Mouse (Mus musculus) neural tube, embryonic 12.5 days (tissue): ENCODE measurements around the gene Kcnc3. TPM values are rescaled to one million over a fixed set of nuclear protein-coding genes. Genes with fewer than 3 reads are reported as not detected.

Experiments
- ATAC-seq: fragments of 200-750 bp; cut with Nextera tagmentation; 2 replicates; pipeline ENCODE4 v1.8.0; 2017; ENCODE audit warnings: low read depth, mild to moderate bottlenecking, moderate TSS enrichment, moderate library complexity; ENCODE audit not compliant: low FRiP score
- H3K27ac ChIP-seq: fragments of 300-500 bp; sonication (generic); 2 replicates; pipeline ENCODE4 v1.5.1; 2016
- H3K27me3 ChIP-seq: fragments of 300-500 bp; sonication (generic); replicated peaks from 2 replicates; pipeline ENCODE4 v1.6.1; 2016; ENCODE audit warnings: mild to moderate bottlenecking
- H3K36me3 ChIP-seq: fragments of 300-500 bp; sonication (generic); 2 replicates; pipeline ENCODE4 v1.6.1; 2016; ENCODE audit warnings: mild to moderate bottlenecking
- H3K4me1 ChIP-seq: fragments of 300-500 bp; sonication (generic); 2 replicates; pipeline ENCODE4 v1.6.1; 2016
- H3K4me2 ChIP-seq: fragments of 300-500 bp; sonication (generic); replicated peaks from 2 replicates; pipeline ENCODE4 v1.6.1; 2016; ENCODE audit warnings: mild to moderate bottlenecking
- H3K4me3 ChIP-seq: fragments of 300-500 bp; sonication (generic); 2 replicates; pipeline ENCODE4 v1.5.1; 2016
- H3K9ac ChIP-seq: fragments of 300-500 bp; sonication (generic); 2 replicates; pipeline ENCODE4 v1.6.1; 2016; ENCODE audit warnings: mild to moderate bottlenecking
- H3K9me3 ChIP-seq: fragments of 300-500 bp; sonication (generic); 2 replicates; pipeline ENCODE4 v1.6.1; 2016; ENCODE audit warnings: mild to moderate bottlenecking
- WGBS: fragments of 180-500 bp; shearing (Covaris S2); methylation state at CpG from one replicate; pipeline ENCODE4 v1.1.7; 2016; 5-methylcytosine and 5-hydroxymethylcytosine counted together
- polyA plus RNA-seq: library from polyadenylated mRNA; unstranded; fragments of >200 nt; fragmentation: Nextera tagmentation; extraction: Ambion mirVana; gene quantifications from 2 replicates; pipeline ENCODE4 v1.2.1, GENCODE M21; 2016

Kcnc3 gene
- polyA plus RNA-seq, 1 experiment from 2014 or later: 2.6 TPM

DNA sequence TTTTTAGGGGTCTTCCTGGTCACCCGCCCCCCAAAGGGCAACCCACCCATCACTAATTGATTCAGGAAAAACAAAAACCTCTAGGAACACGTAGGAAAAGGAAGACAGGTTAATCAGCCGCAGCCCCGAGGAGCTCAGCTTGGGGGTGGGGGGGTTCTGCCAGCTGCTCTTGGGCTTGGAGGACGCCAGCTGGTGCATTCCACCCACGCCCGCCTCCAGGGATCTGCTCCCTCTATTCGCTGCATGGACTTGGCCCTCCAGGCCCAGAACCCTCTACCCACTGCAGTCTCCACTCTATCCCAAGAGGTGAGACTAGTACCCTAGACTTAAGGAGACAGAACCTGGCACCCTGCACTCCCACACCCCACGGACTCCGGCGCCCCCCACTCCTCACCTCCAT lies 12.0 kb downstream of the Kcnc3 start:
- Histone ChIP-seq H3K4me1 (peaks cover 31% of the 10 kb centered on the region), H3K27me3 (peaks cover 41% of the 10 kb centered on the region), H3K9ac (no peak overlapping the region), H3K27ac (no peak overlapping the region), H3K4me2 (peak overlapping the region; percentile 57), H3K9me3 (no peaks in the 10 kb centered on the region), H3K36me3 (no peaks in the 10 kb centered on the region), H3K4me3 (no peak overlapping the region)
- peak; percentile 46; the same call in 1 of the 2 replicates for ATAC-seq
- WGBS: 15% methylated on average over 11 of the region's 11 CpGs

DNA sequence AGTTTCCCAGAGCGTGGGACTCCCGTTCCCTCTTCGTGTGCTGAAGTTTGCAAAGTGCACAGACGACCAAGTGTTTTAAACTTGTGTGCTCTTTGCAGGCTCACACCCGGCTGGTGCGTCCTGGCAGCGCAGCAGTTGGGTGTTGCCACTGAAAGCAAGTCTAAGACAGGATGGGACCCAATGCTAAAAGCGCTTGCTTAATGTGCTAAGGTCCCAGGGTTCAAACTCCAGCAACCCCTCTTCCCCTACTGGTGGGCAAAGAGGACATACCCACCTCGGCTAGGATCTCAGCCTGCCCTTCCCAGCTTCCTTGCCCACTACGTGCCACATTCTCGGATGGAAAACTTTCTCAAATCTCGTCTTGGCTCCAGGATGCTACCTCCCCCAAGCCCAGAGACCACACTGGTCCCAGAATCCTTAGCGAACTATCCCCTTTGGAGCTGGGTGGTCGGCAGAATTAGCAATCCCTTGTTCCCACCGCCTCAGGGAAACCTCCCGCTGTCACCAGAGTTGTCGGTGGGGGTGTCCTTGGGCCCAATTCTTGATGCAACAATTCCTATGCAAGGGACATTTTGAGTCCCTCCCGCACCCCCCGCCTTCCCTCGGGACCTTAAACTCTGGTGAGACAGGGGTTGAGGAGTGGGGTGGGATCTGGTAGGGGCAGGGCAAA lies 12.9 kb downstream of the Kcnc3 start:
- Histone ChIP-seq H3K4me3 (no peak overlapping the region), H3K9ac (no peak overlapping the region), H3K27ac (no peak overlapping the region), H3K27me3 (peaks cover 46% of the 10 kb centered on the region), H3K4me2 (peak overlapping the region; percentile 57), H3K9me3 (no peaks in the 10 kb centered on the region), H3K4me1 (peaks cover 31% of the 10 kb centered on the region), H3K36me3 (no peaks in the 10 kb centered on the region)
- ATAC-seq: no peak
- 1% methylated on average over 20 of the region's 20 CpGs for whole genome bisulfite sequencing

DNA sequence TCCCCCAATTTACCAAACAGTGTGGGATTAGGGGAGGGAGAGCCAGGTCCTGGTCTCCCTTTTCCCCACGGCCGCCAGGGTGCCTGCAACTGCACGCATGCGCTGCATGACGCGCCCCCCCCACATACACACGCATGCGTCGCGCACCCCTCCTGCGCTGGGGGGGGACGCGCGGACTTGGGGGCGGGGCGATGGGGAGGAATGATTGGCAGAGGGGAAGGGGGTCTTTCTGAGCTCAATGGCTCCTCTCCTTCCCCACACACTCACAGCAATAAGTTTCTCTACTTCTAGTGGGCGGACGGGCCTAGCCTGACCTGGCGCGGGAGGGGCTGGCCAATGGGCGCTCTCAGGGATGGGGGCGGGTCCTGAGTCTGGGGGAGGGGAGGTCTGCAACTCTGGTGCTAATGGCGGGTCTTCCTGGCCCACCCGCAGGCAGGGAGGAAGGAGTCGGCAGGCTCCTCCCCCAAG lies 13.7 kb downstream of the Kcnc3 start:
- peaks cover 31% of the 10 kb centered on the region for H3K4me1 ChIP-seq
- peak; percentile 57 for ATAC-seq

DNA sequence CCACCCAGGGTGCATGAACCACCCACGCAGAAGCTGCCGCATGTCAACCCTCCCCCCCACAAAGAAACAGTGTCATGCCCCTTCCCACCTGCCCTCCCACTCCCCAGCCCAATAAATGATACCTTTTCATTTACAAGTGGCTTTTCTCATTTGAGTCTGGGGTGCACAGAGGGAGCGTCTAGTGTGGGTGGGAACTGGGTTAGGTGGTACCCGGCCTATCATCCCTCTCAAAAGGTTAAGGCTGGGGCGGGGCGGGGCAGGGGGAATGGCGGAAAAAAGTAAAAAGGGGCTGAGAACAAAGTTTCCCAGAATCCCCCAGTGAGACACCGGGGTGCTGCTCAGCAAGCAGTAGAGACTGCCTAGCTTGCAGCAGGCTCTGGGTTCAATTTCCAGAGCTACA lies 14.2 kb downstream of the Kcnc3 start:
- H3K4me2 ChIP-seq: peak overlapping the region; percentile 57
- H3K9me3 ChIP-seq: no peaks in the 10 kb centered on the region
- H3K27ac ChIP-seq: no peak overlapping the region
- 0% methylated on average over 8 of the region's 8 CpGs for WGBS
- H3K4me3 ChIP-seq: no peak overlapping the region; the same call in 1 of the 2 replicates
- no peak overlapping the region for H3K9ac ChIP-seq
- 0 out of 2 replicates have a peak, but pooled peaks have one; percentile 15 for ATAC-seq
- peaks cover 31% of the 10 kb centered on the region for H3K4me1 ChIP-seq
- H3K36me3 ChIP-seq: no peaks in the 10 kb centered on the region
- peaks cover 46% of the 10 kb centered on the region for H3K27me3 ChIP-seq

More for the DNA sequence above, 13.7 kb downstream of the Kcnc3 start:
- Histone ChIP-seq H3K27ac (no peak overlapping the region), H3K4me3 (peak overlapping the region; percentile 26), H3K27me3 (peaks cover 46% of the 10 kb centered on the region), H3K9ac (no peak overlapping the region), H3K36me3 (no peaks in the 10 kb centered on the region), H3K4me2 (peak overlapping the region; percentile 57), H3K9me3 (no peaks in the 10 kb centered on the region)
- under 1% methylated on average over 17 of the region's 25 CpGs for WGBS

DNA sequence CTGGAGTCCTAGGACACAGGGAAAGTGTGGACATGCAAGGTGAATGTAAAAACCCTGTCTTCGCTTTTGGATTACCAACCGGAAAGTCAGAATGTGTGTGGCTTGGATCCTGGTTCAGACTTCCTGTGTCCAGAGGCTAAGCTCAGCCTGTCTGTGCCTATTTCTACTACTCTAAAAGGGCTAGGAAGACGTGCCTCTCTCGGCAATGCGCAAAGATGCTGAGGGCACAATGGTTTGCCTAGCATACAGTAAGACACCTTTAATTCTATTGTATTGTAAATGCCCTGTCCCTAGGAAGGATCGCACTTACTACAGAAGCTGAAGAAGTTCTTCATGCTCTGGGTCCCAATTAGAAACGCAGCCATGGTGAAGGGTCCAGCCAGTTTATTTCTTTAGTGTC lies 15.0 kb downstream of the Kcnc3 start:
- no peak overlapping the region for H3K4me3 ChIP-seq
- H3K4me1 ChIP-seq: peaks cover 31% of the 10 kb centered on the region
- no peak overlapping the region for H3K27ac ChIP-seq
- no peaks in the 10 kb centered on the region for H3K9me3 ChIP-seq
- 41% methylated on average over 7 of the region's 7 CpGs for WGBS
- no peaks in the 10 kb centered on the region for H3K36me3 ChIP-seq
- H3K4me2 ChIP-seq: no peak overlapping the region
- no peak for ATAC-seq
- H3K27me3 ChIP-seq: peaks cover 46% of the 10 kb centered on the region
- H3K9ac ChIP-seq: no peak overlapping the region

DNA sequence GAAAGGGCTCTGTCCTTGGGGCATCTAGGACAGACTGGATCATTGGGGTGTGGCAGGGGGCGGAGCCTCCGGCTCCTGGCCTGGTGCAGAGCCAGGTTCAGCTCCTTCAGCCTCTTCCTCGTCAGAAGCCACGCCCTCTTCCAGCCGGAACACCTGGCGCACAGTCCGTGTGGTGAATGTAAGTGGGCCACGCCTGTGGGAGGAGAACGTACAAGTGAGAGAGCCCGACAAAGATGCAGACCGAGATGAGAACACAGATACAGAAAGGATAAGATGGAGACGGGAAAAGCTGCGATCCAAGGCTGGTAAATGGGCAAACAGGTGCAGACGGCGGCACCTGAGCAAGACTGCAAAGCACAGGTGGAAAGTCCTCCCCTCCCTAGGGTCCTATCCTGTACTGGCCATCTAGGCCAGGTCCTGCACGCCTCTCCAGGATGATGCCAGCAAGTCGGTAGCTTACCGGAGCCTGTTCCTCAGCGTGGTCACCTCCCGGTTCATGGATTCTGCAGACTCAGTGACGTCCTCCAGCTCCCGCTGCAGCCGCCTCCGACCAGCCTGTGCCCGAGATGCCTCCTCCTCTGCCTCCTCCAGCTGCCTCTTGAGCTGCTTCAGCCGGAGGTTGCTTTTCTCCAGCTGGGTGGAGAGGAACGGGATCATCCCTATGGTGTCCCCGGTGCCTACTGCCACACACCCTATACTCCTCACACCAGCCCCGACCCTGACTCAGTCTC lies 15.9 kb downstream of the Kcnc3 start:
- Histone ChIP-seq H3K9me3 (no peaks in the 10 kb centered on the region), H3K4me3 (no peak overlapping the region), H3K4me1 (peaks cover 30% of the 10 kb centered on the region), H3K27ac (no peak overlapping the region), H3K4me2 (no peak overlapping the region), H3K36me3 (no peaks in the 10 kb centered on the region), H3K9ac (no peak overlapping the region), H3K27me3 (peaks cover 41% of the 10 kb centered on the region)
- WGBS: 10% methylated on average over 29 of the region's 29 CpGs
- ATAC-seq: no peak

DNA sequence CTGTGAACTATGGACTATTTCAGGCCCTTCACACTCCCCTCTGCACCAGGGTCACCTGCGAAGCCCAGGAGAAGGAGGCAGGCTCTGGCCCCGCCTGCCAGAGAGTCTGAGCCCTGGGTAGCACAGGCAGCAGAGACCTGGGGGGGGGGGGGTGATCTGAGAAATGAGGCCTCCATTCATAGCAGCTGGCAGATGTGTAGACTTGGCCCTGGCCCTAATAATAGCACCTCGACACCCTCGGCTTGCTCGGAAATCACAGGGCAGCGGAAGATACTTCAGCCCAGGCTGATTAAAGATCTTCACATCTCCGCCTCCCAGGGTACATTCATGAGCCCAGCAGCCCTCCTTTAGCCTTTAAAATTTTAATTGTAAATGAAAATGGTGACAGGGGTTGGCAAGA lies 21.7 kb downstream of the Kcnc3 start:
- Histone ChIP-seq H3K9me3 (no peaks in the 10 kb centered on the region), H3K9ac (no peak overlapping the region), H3K4me2 (no peak overlapping the region), H3K27me3 (peaks cover 27% of the 10 kb centered on the region), H3K4me1 (peaks cover 8% of the 10 kb centered on the region; the same call in 1 of the 2 replicates), H3K27ac (no peak overlapping the region), H3K4me3 (no peak overlapping the region), H3K36me3 (no peaks in the 10 kb centered on the region)
- 80% methylated on average over 7 of the region's 7 CpGs for WGBS
- no peak for ATAC-seq

DNA sequence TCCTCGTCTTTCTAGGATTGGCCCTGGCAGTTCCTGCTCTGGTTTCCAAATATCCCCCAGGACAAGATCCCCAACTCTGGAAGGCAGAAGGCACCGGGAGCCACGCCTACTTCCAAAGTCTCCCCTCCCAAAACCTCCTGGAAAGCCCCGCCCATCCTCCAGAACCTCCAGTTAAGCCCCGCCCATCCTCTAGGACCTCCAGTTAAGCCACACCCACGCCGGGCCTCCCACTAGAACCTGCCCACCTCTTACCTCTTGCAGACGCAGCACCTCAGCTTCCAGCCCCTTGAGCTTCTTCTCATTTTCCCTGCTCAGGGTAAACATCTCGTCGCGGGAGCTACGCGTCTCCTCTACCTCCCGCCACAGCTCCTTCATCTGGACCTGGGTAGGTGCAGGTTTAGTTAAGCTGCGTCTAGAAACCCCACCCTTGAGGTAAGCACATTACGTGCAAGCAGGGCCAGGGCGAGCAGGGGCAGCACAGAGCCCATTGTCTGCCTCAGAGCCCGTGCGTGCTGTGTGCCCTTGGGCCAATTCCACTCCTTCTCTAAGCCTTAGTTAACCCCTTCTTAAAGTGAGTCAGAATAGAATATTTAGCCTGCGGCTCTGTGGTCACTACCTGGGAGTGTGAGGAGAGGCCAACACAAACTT lies 23.7 kb downstream of the Kcnc3 start:
- H3K4me2 ChIP-seq: peak overlapping the region; percentile 30; the same call in 1 of the 2 replicates

DNA sequence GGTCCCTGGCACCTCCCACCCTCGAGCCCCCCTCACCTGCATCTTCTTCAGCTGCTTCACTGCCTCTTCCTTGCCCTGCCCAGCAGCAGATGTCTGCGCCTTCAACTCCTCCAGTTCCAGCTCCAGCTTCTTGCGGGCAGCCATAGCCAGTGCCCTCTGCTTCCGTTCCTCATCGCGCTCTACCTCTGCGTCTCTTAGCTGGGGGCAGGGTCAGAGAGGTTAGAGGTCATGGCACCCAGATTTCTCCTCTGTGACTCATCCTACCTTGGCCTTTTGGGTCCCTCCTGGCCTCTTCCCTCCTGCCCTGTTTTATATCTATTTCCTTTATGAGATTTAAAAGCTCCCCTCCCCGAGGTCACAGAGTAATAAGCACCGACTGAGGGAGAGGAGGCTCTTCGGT lies 24.8 kb downstream of the Kcnc3 start:
- no peaks in the 10 kb centered on the region for H3K9me3 ChIP-seq
- H3K9ac ChIP-seq: no peak overlapping the region
- no peak overlapping the region for H3K27ac ChIP-seq
- 11% methylated on average over 10 of the region's 10 CpGs for WGBS
- no peak overlapping the region; the same call in 1 of the 2 replicates for H3K4me2 ChIP-seq
- peaks cover 20% of the 10 kb centered on the region for H3K27me3 ChIP-seq
- H3K4me1 ChIP-seq: peaks cover 8% of the 10 kb centered on the region; the same call in 1 of the 2 replicates
- ATAC-seq: no peak
- H3K4me3 ChIP-seq: no peak overlapping the region
- no peaks in the 10 kb centered on the region for H3K36me3 ChIP-seq

More for the DNA sequence above, 23.7 kb downstream of the Kcnc3 start:
- Histone ChIP-seq H3K27ac (no peak overlapping the region), H3K36me3 (no peaks in the 10 kb centered on the region), H3K4me3 (no peak overlapping the region), H3K9ac (no peak overlapping the region), H3K9me3 (no peaks in the 10 kb centered on the region), H3K4me1 (peaks cover 8% of the 10 kb centered on the region; the same call in 1 of the 2 replicates), H3K27me3 (peaks cover 20% of the 10 kb centered on the region)
- WGBS: 9% methylated on average over 20 of the region's 20 CpGs
- ATAC-seq: no peak

DNA sequence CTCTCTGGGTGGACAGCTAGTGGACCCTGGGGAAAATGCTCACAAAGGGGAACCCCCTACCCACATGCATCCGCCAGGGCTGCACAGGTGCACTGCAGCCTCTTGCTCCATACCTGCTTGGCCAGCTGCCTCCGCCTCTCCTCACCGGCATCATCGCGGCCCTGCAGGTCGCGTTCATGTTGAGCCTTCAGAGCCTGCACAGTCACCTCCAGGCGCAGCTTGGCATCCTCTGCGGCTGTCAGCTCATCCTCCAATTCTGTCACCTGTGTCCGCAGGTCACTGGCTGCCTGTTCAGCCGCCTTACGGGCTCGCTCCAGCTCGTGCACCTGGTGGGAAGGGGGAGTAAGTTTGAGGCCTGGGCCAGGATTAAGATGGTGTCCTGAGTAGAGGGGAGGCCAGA lies 25.5 kb downstream of the Kcnc3 start:
- no peak for ATAC-seq
- H3K9me3 ChIP-seq: no peaks in the 10 kb centered on the region

DNA sequence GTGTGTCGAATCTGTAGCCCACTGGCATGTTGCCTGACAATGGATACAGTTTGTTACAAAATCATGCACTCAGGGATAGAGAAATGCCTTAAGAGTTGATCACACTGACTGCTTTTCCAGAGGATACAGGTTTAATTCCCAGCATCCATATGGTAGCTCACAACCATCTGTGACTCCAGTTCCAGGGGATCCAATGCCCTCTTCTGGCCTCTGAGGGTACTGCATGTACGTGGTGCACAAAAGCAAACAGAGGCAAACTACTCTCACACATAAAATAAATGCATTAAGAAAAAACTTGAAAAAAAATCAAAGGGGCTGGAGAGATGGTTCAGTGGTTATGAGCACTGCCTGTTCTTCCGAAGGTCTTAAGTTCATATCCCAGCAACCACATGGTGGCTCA lies 26.6 kb downstream of the Kcnc3 start:
- H3K27me3 ChIP-seq: peaks cover 20% of the 10 kb centered on the region
- H3K4me1 ChIP-seq: peaks cover 8% of the 10 kb centered on the region; the same call in 1 of the 2 replicates
- H3K27ac ChIP-seq: no peak overlapping the region
- no peak overlapping the region for H3K4me3 ChIP-seq
- no peak overlapping the region for H3K9ac ChIP-seq
- no peaks in the 10 kb centered on the region for H3K9me3 ChIP-seq
- 73% methylated on average over 3 of the region's 3 CpGs for WGBS
- no peak overlapping the region for H3K4me2 ChIP-seq
- no peak for ATAC-seq
- H3K36me3 ChIP-seq: no peaks in the 10 kb centered on the region

More for the DNA sequence above, 25.5 kb downstream of the Kcnc3 start:
- WGBS: 85% methylated on average over 14 of the region's 14 CpGs
- Histone ChIP-seq H3K36me3 (no peaks in the 10 kb centered on the region), H3K9ac (no peak overlapping the region), H3K4me3 (no peak overlapping the region), H3K27ac (no peak overlapping the region), H3K4me2 (no peak overlapping the region), H3K27me3 (peaks cover 20% of the 10 kb centered on the region), H3K4me1 (peaks cover 8% of the 10 kb centered on the region; the same call in 1 of the 2 replicates)
